Mouse (Mus musculus) liver, embryonic 12.5 days (tissue): ENCODE measurements around the gene Rab11b. TPM values are rescaled to one million over a fixed set of nuclear protein-coding genes. Genes with fewer than 3 reads are reported as not detected.

ENCODE experiments used
- ATAC-seq: fragments of 200-750 bp; cut with Nextera tagmentation; 2 replicates; pipeline ENCODE4 v1.8.0; 2017; ENCODE audit warnings: moderate number of reproducible peaks, mild to moderate bottlenecking, moderate library complexity
- H3K27ac ChIP-seq: fragments of 300-500 bp; sonication (generic); 2 replicates; pipeline ENCODE4 v1.5.1; 2016; ENCODE audit warnings: mild to moderate bottlenecking
- H3K27me3 ChIP-seq: fragments of 300-500 bp; sonication (generic); replicated peaks from 2 replicates; pipeline ENCODE4 v1.6.1; 2016; ENCODE audit warnings: mild to moderate bottlenecking, moderate library complexity
- H3K36me3 ChIP-seq: fragments of 300-500 bp; sonication (generic); 2 replicates; pipeline ENCODE4 v1.6.1; 2016; ENCODE audit warnings: mild to moderate bottlenecking, moderate library complexity
- H3K4me1 ChIP-seq: fragments of 300-500 bp; sonication (generic); 2 replicates; pipeline ENCODE4 v1.6.1; 2016
- H3K4me2 ChIP-seq: fragments of 300-500 bp; sonication (generic); 2 replicates; pipeline ENCODE4 v1.6.1; 2016; ENCODE audit warnings: mild to moderate bottlenecking, moderate library complexity
- H3K4me3 ChIP-seq: fragments of 300-500 bp; sonication (generic); 2 replicates; pipeline ENCODE4 v1.5.1; 2016; ENCODE audit warnings: mild to moderate bottlenecking, moderate library complexity
- H3K9ac ChIP-seq: fragments of 300-500 bp; sonication (generic); 2 replicates; pipeline ENCODE4 v1.6.1; 2016; ENCODE audit warnings: mild to moderate bottlenecking, moderate library complexity
- H3K9me3 ChIP-seq: fragments of 300-500 bp; sonication (generic); replicated peaks from 2 replicates; pipeline ENCODE4 v1.6.1; 2016; ENCODE audit warnings: mild to moderate bottlenecking, moderate library complexity
- WGBS: fragments of 180-500 bp; shearing (Covaris S2); methylation state at CpG from one replicate; pipeline ENCODE4 v1.1.7; 2016; ENCODE audit not compliant: insufficient replicate concordance; 5-methylcytosine and 5-hydroxymethylcytosine counted together
- polyA plus RNA-seq: library from polyadenylated mRNA; unstranded; fragments of >200 nt; fragmentation: Nextera tagmentation; extraction: Ambion mirVana; gene quantifications from 2 replicates; pipeline ENCODE4 v1.2.1, GENCODE M21; 2016

Gene Rab11b
- polyA plus RNA-seq, 1 experiment from 2014 or later, result 169 TPM

- Histone ChIP-seq H3K4me2 (no peak overlapping the region), H3K36me3 (peaks cover 99% of the 10 kb centered on the region), H3K27ac (no peak overlapping the region), H3K27me3 (no peaks in the 10 kb centered on the region), H3K9ac (no peak overlapping the region), H3K4me3 (no peak overlapping the region), H3K9me3 (no peaks in the 10 kb centered on the region), H3K4me1 (no peaks in the 10 kb centered on the region; the same call in 1 of the 2 replicates)
- no peak for ATAC-seq
- WGBS, result 75% methylated on average over 1 of the region's 1 CpGs
Observed at GRCm38 (mm10) chr17:33702178-33702577, 58.2 kb downstream of the Rab11b start.

GRCm38 (mm10) chr17:33695471-33695870 is 64.9 kb downstream of the Rab11b start:
- ATAC-seq, result no peak
- H3K4me3 ChIP-seq, result no peak overlapping the region
- H3K27me3 ChIP-seq, result no peaks in the 10 kb centered on the region
- WGBS, result 93% methylated on average over 1 of the region's 1 CpGs
- H3K9ac ChIP-seq, result no peak overlapping the region
- no peak overlapping the region for H3K27ac ChIP-seq
- H3K36me3 ChIP-seq, result peaks cover 100% of the 10 kb centered on the region
- no peak overlapping the region for H3K4me2 ChIP-seq
- H3K9me3 ChIP-seq, result no peaks in the 10 kb centered on the region
- no peaks in the 10 kb centered on the region for H3K4me1 ChIP-seq

Other genes starting within 250 kb of the Rab11b start
- 12.3 and 13.7 TPM in 2 replicates for gene Adamts10, start 236.3 kb downstream of the Rab11b start, polyA plus RNA-seq
- 7.4 and 8.5 TPM in 2 replicates for gene Myo1f, start 204.8 kb downstream of the Rab11b start, polyA plus RNA-seq
- gene Zfp414, start 131.4 kb downstream of the Rab11b start, polyA plus RNA-seq, result 22.4 and 23.2 TPM in 2 replicates
- 0.69 and 1.2 TPM in 2 replicates for gene Pram1, start 122.5 kb downstream of the Rab11b start, polyA plus RNA-seq
- gene Hnrnpm, start 73.7 kb downstream of the Rab11b start, polyA plus RNA-seq, result 222 and 242 TPM in 2 replicates
- 196 and 205 TPM in 2 replicates for gene March2, start 41.9 kb downstream of the Rab11b start, polyA plus RNA-seq
- 17.3 and 21.0 TPM in 2 replicates for gene Angptl4, start 21.3 kb upstream of the Rab11b start, polyA plus RNA-seq
- 12.6 and 13.2 TPM in 2 replicates for gene Kank3, start 50.0 kb upstream of the Rab11b start, polyA plus RNA-seq
- gene Rps28, start 64.0 kb upstream of the Rab11b start, polyA plus RNA-seq, result 689 and 715 TPM in 2 replicates
- 296 and 311 TPM in 2 replicates for gene Ndufa7, start 64.0 kb upstream of the Rab11b start, polyA plus RNA-seq
- gene Cd320, start 82.6 kb upstream of the Rab11b start, polyA plus RNA-seq, result 22.2 and 24.1 TPM in 2 replicates
- gene Gm7029, start 113.3 kb upstream of the Rab11b start, polyA plus RNA-seq, result not detected in 2 replicates
- 4.8 and 6.0 TPM in 2 replicates for gene Kifc1, start 130.1 kb upstream of the Rab11b start, polyA plus RNA-seq
- 0.51 and 0.78 TPM in 2 replicates for gene Platr17, start 144.6 kb upstream of the Rab11b start, polyA plus RNA-seq
- 33.4 and 37.1 TPM in 2 replicates for gene Daxx, start 148.9 kb upstream of the Rab11b start, polyA plus RNA-seq
- gene Tapbp, start 155.4 kb upstream of the Rab11b start, polyA plus RNA-seq, result 29.4 and 30.1 TPM in 2 replicates
- 13.6 and 14.8 TPM in 2 replicates for gene Zbtb22, start 155.4 kb upstream of the Rab11b start, polyA plus RNA-seq
- 17.3 and 18.4 TPM in 2 replicates for gene Rgl2, start 169.0 kb upstream of the Rab11b start, polyA plus RNA-seq
- 164 and 177 TPM in 2 replicates for gene Pfdn6, start 179.8 kb upstream of the Rab11b start, polyA plus RNA-seq
- gene Wdr46, start 180.1 kb upstream of the Rab11b start, polyA plus RNA-seq, result 49.4 and 52.7 TPM in 2 replicates
- gene B3galt4, start 191.0 kb upstream of the Rab11b start, polyA plus RNA-seq, result 2.1 and 2.6 TPM in 2 replicates
- gene Vps52, start 195.3 kb upstream of the Rab11b start, polyA plus RNA-seq, result 41.1 and 43.5 TPM in 2 replicates
- 1,396 and 1,433 TPM in 2 replicates for gene Rps18, start 195.5 kb upstream of the Rab11b start, polyA plus RNA-seq
- 82.1 and 83.5 TPM in 2 replicates for gene H2-K1, start 239.8 kb upstream of the Rab11b start, polyA plus RNA-seq